Mouse (Mus musculus): ENCODE data around the gene Prom2. TPM values are rescaled to one million over a fixed set of nuclear protein-coding genes. Genes with fewer than 3 reads are reported as not detected.

Gene Prom2
- polyA plus RNA-seq, 1 experiment from 2014 or later, result 3.3 TPM

DNA sequence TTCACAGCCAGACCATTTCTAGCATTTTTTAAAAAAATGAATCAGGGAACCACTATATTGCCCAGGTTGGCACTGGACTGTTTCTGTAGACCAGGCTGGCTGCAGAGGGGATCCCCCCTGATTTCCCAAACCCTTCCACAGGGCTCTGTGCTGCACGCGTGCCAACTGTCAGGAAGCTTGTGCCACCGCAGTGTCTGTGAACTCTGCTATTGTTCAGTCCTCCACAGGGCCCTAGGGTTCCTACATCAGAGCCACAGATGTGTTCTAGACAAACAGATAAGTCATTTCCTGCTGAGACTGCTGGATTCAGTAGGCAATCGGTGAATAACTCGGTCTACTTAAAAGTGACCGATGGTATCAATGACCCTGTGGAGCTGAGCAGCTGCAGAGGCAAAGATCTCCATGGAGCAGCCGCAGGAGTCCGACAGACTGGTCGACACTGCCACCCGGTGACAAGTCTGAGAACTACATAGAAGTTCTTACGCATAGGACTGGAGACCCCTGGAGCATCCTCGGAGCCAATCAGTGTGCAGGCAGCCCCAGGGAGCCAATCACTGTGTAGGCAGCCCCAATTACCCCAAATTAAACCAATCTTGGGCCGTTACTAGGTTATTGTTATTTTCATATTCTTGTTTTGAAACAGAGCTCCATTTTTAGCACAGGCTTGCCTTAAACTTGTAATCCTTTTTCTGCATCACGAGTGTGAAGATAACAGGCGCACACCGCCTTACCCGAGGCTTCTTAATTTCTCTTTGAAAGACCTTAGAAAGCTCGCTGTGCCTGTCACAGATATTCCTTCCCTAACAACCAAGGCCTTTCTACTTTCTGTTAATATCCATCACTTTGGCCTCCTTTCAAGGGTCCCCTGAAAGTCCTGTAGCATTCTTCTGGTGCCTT lies 18.1 kb upstream of the Prom2 start:
- Histone ChIP-seq H3K4me3 (ENCODE audit: low read depth, low read length) (peak overlapping the region; percentile 5; the same call in 1 of the 2 replicates), H3K27me3 (replicated peaks; ENCODE audit: control insufficient read depth, insufficient read depth, low read length) (0 out of 2 replicates have a peak, but pooled peaks cover 3% of the 10 kb centered on the region), H3K9me3 (ENCODE audit: control insufficient read depth, low read length) (no peaks in the 10 kb centered on the region), H3K9ac (ENCODE audit: low read depth, low read length) (no peak overlapping the region), H3K36me3 (ENCODE audit: control insufficient read depth, insufficient read depth, low read length) (no peaks in the 10 kb centered on the region), H3K4me2 (ENCODE audit: low read depth, low read length) (peak overlapping the region; percentile 35), H3K4me1 (ENCODE audit: control insufficient read depth, insufficient read depth, low read length) (no peaks in the 10 kb centered on the region), H3K27ac (replicated peaks; ENCODE audit: low read depth, low read length) (no peak overlapping the region)
- 17% methylated on average over 18 of the region's 18 CpGs for WGBS
- ATAC-seq (ENCODE audit: low read depth) (peak; percentile 99), DNase-seq (ENCODE audit: low spot score) (peak; percentile 94)

DNA sequence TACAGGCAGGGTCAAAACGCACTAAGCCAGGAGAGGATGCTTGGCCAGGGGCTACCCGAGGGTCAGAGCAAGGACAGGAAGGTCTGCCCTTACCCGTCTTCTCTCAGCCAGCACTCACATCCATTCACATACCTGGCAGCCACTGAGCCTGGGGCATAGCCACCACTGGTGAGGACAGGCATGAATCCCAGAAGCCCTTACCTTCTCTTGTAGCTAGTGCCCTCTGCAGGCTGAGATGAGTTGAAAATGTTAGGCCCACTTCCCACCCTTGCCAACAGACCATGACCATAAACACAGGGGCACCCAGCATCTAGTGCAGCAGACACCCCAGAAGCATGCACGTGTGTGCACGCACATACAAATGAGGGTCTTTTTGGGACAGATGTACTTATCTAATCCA lies 9.8 kb upstream of the Prom2 start:
- no peak for ATAC-seq (ENCODE audit: low read depth)
- peak; percentile 26 for DNase-seq (ENCODE audit: low spot score)
- H3K4me2 ChIP-seq (ENCODE audit: low read depth, low read length), result no peak overlapping the region
- 38% methylated on average over 5 of the region's 5 CpGs for WGBS
- no peak overlapping the region for H3K4me3 ChIP-seq (ENCODE audit: low read depth, low read length)
- H3K9me3 ChIP-seq (ENCODE audit: control insufficient read depth, low read length), result no peaks in the 10 kb centered on the region
- H3K27ac ChIP-seq (replicated peaks; ENCODE audit: low read depth, low read length), result no peak overlapping the region
- no peaks in the 10 kb centered on the region for H3K36me3 ChIP-seq (ENCODE audit: control insufficient read depth, insufficient read depth, low read length)
- H3K4me1 ChIP-seq (ENCODE audit: control insufficient read depth, insufficient read depth, low read length), result no peaks in the 10 kb centered on the region
- no peak overlapping the region for H3K9ac ChIP-seq (ENCODE audit: low read depth, low read length)
- no peaks in the 10 kb centered on the region for H3K27me3 ChIP-seq (replicated peaks; ENCODE audit: control insufficient read depth, insufficient read depth, low read length)

DNA sequence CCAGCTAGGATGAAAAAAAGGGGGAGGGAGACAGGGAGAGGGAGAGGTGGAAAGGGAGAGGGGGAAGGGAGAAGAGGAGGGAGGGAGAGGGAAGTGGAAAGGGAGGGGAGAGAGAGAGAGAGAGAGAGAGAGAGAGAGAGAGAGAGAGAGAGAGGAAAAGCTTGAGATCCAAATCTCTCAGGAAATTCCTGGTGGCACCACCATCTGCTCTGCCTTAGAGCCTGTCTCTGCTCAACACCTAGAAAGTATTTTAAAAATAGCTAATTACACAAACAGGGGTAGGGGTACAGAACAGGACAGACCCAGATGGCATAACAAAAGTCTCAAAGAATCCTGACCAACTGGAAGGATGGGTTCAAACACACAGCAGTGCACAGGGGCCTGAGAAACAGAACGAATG lies 9.2 kb upstream of the Prom2 start:
- ATAC-seq (ENCODE audit: low read depth) (no peak), DNase-seq (ENCODE audit: low spot score) (no peak)
- Histone ChIP-seq H3K4me1 (ENCODE audit: control insufficient read depth, insufficient read depth, low read length) (no peaks in the 10 kb centered on the region), H3K27me3 (replicated peaks; ENCODE audit: control insufficient read depth, insufficient read depth, low read length) (no peaks in the 10 kb centered on the region), H3K27ac (replicated peaks; ENCODE audit: low read depth, low read length) (no peak overlapping the region), H3K9me3 (ENCODE audit: control insufficient read depth, low read length) (no peaks in the 10 kb centered on the region), H3K4me3 (ENCODE audit: low read depth, low read length) (no peak overlapping the region), H3K4me2 (ENCODE audit: low read depth, low read length) (no peak overlapping the region), H3K36me3 (ENCODE audit: control insufficient read depth, insufficient read depth, low read length) (no peaks in the 10 kb centered on the region), H3K9ac (ENCODE audit: low read depth, low read length) (no peak overlapping the region)
- 80% methylated on average over 1 of the region's 1 CpGs for WGBS

DNA sequence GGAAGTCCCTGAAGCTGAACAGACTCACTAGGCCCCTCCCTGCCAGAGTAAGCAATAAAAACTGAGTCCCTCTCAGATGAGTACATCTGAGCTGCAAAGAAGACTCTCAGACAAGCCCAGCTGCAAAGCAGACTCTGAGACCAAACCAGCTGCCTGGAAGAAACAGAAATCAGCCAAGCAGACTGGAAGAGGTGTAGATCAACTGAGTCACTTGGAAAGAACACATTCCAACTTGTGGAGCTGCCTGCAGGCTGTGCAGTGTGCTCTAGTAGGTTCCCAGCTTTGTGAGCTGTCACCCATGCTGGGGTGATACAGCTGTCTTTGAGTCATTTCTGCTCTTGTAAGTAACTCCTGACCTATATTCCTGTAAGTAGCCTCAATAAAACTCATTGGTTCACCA lies 8.4 kb upstream of the Prom2 start:
- H3K4me3 ChIP-seq (ENCODE audit: low read depth, low read length), result no peak overlapping the region
- no peak overlapping the region for H3K27ac ChIP-seq (replicated peaks; ENCODE audit: low read depth, low read length)
- no peak overlapping the region for H3K9ac ChIP-seq (ENCODE audit: low read depth, low read length)
- H3K36me3 ChIP-seq (ENCODE audit: control insufficient read depth, insufficient read depth, low read length), result no peaks in the 10 kb centered on the region
- H3K4me2 ChIP-seq (ENCODE audit: low read depth, low read length), result no peak overlapping the region
- no peak for ATAC-seq (ENCODE audit: low read depth)
- no peaks in the 10 kb centered on the region for H3K27me3 ChIP-seq (replicated peaks; ENCODE audit: control insufficient read depth, insufficient read depth, low read length)
- no peaks in the 10 kb centered on the region for H3K4me1 ChIP-seq (ENCODE audit: control insufficient read depth, insufficient read depth, low read length)
- no peaks in the 10 kb centered on the region for H3K9me3 ChIP-seq (ENCODE audit: control insufficient read depth, low read length)
- no peak for DNase-seq (ENCODE audit: low spot score)

DNA sequence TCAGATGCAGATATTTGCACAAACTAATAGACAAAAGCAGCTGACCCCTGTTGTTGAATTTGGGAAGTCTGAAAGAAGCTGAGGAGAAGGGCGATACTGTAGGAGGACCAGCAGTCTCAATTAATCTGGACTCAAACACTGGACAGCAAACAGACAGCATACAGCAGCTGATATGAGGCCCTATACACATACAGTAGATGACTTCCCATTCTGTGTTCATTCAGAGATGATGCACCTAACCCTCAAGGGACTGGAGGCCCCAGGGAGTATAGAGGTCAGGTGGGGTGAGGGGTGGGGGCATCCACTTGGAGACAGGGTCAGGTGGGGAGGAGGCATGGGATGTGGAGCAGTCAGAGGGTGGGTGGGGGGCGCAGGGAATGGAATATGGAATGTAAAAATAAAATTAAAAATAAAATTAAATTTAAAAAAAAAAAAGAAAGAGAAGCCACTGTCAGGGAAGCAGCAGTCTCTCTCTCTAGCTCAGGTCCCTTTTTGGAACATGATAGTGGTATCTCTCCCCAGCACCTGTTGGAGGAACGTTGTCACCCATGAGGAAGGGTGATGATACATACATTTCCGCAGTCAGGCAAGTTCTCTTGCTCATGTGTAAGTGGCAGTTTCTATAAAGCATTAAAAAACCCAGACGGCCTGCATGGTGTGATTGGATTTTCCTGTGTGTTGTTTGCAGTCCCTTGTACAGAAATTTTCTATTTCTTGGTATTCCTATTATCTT lies 7.2 kb upstream of the Prom2 start:
- whole genome bisulfite sequencing, result 71% methylated on average over 5 of the region's 5 CpGs
- H3K9me3 ChIP-seq (ENCODE audit: control insufficient read depth, low read length), result no peaks in the 10 kb centered on the region
- H3K4me1 ChIP-seq (ENCODE audit: control insufficient read depth, insufficient read depth, low read length), result no peaks in the 10 kb centered on the region
- DNase-seq (ENCODE audit: low spot score), result no peak
- ATAC-seq (ENCODE audit: low read depth), result no peak
- H3K27ac ChIP-seq (replicated peaks; ENCODE audit: low read depth, low read length), result no peak overlapping the region
- no peak overlapping the region for H3K4me3 ChIP-seq (ENCODE audit: low read depth, low read length)
- no peak overlapping the region for H3K4me2 ChIP-seq (ENCODE audit: low read depth, low read length)
- H3K27me3 ChIP-seq (replicated peaks; ENCODE audit: control insufficient read depth, insufficient read depth, low read length), result 0 out of 2 replicates have a peak, but pooled peaks cover under 1% of the 10 kb centered on the region
- no peaks in the 10 kb centered on the region for H3K36me3 ChIP-seq (ENCODE audit: control insufficient read depth, insufficient read depth, low read length)
- no peak overlapping the region for H3K9ac ChIP-seq (ENCODE audit: low read depth, low read length)

DNA sequence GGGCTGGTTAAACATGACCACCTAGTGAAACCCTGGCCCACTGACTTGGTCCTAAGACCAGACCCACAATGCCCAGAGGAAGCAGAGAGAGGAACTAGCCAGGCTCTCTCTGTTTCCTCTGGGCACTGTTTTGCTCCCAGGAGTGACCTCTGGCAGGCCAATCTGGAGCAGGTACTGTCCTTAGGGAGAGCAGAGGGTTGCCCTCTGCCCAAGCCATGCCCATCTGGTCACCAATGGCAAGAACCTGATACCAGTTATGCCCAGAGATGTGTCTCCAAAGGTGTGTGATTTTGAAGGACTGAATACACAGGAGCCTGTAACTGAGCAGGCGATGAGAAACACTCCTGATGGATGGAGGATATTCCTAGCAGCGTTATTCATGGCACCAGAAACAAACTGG lies 430 bp upstream of the Prom2 start:
- Histone ChIP-seq H3K4me2 (ENCODE audit: low read depth, low read length) (peak overlapping the region; percentile 31; the same call in 1 of the 2 replicates), H3K27ac (replicated peaks; ENCODE audit: low read depth, low read length) (no peak overlapping the region), H3K27me3 (replicated peaks; ENCODE audit: control insufficient read depth, insufficient read depth, low read length) (peaks cover 51% of the 10 kb centered on the region), H3K36me3 (ENCODE audit: control insufficient read depth, insufficient read depth, low read length) (no peaks in the 10 kb centered on the region), H3K9me3 (ENCODE audit: control insufficient read depth, low read length) (no peaks in the 10 kb centered on the region), H3K4me3 (ENCODE audit: low read depth, low read length) (no peak overlapping the region), H3K4me1 (ENCODE audit: control insufficient read depth, insufficient read depth, low read length) (no peaks in the 10 kb centered on the region), H3K9ac (ENCODE audit: low read depth, low read length) (no peak overlapping the region)
- ATAC-seq (ENCODE audit: low read depth), result no peak
- 86% methylated on average over 2 of the region's 2 CpGs for WGBS
- no peak for DNase-seq (ENCODE audit: low spot score)

DNA sequence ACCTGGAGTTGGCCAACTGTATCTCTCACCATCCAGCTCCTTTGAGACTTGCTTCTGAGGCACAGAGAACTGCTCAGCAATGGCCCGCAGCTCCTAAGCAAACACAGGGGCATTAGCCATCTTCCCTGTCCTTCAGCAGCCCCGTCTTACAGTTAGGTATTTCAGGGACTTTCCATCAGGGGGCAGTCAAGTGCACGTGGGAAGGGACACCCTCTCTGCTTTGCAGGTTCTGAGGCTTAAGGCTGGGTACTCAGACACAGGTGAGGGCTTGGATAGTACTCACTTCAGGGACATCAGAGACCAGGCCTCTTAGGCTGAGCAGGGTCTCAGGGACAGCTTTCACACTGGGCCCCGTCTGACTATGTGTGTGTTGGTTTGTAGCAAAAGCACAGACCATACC lies 1.8 kb downstream of the Prom2 start:
- DNase-seq (ENCODE audit: low spot score) (no peak), ATAC-seq (ENCODE audit: low read depth) (0 out of 2 replicates have a peak, but pooled peaks have one; percentile 46)
- 26% methylated on average over 4 of the region's 4 CpGs for WGBS
- H3K27me3 ChIP-seq (replicated peaks; ENCODE audit: control insufficient read depth, insufficient read depth, low read length), result peaks cover 51% of the 10 kb centered on the region
- H3K9me3 ChIP-seq (ENCODE audit: control insufficient read depth, low read length), result no peaks in the 10 kb centered on the region
- H3K4me3 ChIP-seq (ENCODE audit: low read depth, low read length), result no peak overlapping the region
- no peaks in the 10 kb centered on the region for H3K4me1 ChIP-seq (ENCODE audit: control insufficient read depth, insufficient read depth, low read length)
- no peak overlapping the region for H3K4me2 ChIP-seq (ENCODE audit: low read depth, low read length)
- no peak overlapping the region for H3K9ac ChIP-seq (ENCODE audit: low read depth, low read length)
- no peaks in the 10 kb centered on the region for H3K36me3 ChIP-seq (ENCODE audit: control insufficient read depth, insufficient read depth, low read length)
- H3K27ac ChIP-seq (replicated peaks; ENCODE audit: low read depth, low read length), result no peak overlapping the region

DNA sequence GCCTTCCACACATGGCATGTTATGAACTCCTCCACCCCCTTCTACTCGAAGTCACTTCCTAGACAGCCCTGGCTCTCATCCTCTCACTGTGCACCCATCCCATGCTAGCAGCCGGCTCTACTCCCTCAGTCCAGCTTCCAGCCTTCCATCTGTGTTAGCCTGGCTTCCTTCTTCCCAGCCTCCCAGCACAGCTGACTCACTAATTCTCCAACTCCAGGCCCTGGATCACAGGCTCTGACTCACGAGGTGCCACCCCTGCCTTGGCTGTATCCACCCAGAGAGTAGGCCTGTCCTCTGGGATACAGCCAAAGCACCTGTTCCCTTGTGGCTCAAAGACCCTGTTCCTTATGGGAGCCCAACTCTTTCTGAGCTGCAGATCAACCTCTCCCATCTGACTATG lies 3.7 kb downstream of the Prom2 start:
- H3K4me1 ChIP-seq (ENCODE audit: control insufficient read depth, insufficient read depth, low read length), result no peaks in the 10 kb centered on the region
- no peaks in the 10 kb centered on the region for H3K36me3 ChIP-seq (ENCODE audit: control insufficient read depth, insufficient read depth, low read length)
- 68% methylated on average over 3 of the region's 3 CpGs for WGBS
- DNase-seq (ENCODE audit: low spot score) (no peak), ATAC-seq (ENCODE audit: low read depth) (no peak)
- no peak overlapping the region for H3K4me2 ChIP-seq (ENCODE audit: low read depth, low read length)
- no peak overlapping the region for H3K27ac ChIP-seq (replicated peaks; ENCODE audit: low read depth, low read length)
- H3K27me3 ChIP-seq (replicated peaks; ENCODE audit: control insufficient read depth, insufficient read depth, low read length), result peaks cover 40% of the 10 kb centered on the region
- H3K4me3 ChIP-seq (ENCODE audit: low read depth, low read length), result no peak overlapping the region
- H3K9me3 ChIP-seq (ENCODE audit: control insufficient read depth, low read length), result no peaks in the 10 kb centered on the region
- H3K9ac ChIP-seq (ENCODE audit: low read depth, low read length), result no peak overlapping the region

Measured in embryonic facial prominence, embryonic 14.5 days (tissue).